Mouse (Mus musculus): ENCODE measurements around the gene Trim15. TPM values are rescaled to one million over a fixed set of nuclear protein-coding genes. Genes with fewer than 3 reads are reported as not detected.
A peak's percentile ranks its signal among the peaks of the same experiment; 100 is the strongest.

Gene Trim15
- polyA plus RNA-seq, 1 experiment = 59.4 TPM

- 22% methylated on average over 4 of the region's 4 CpGs for WGBS
- no peak for DNase-seq (ENCODE audit: low read depth, low spot score)
Measured at GRCm38 (mm10) chr17:36874636-36875035, 7.6 kb upstream of the Trim15 start.

- WGBS = 65% methylated on average over 25 of the region's 25 CpGs
- DNase-seq (ENCODE audit: low read depth, low spot score) = no peak
Measured at GRCm38 (mm10) chr17:36869955-36870810, 3.2 kb upstream of the Trim15 start.

- 77% methylated on average over 4 of the region's 4 CpGs for WGBS
- DNase-seq (ENCODE audit: low read depth, low spot score) = no peak
Measured at GRCm38 (mm10) chr17:36869284-36869954, 2.4 kb upstream of the Trim15 start, which contains the start of gene Trim10. Trim10 (plus strand) TSS chr17:36869574.

- no peak for DNase-seq (ENCODE audit: low read depth, low spot score)
- 90% methylated on average over 2 of the region's 2 CpGs for WGBS
Measured at GRCm38 (mm10) chr17:36868836-36869235, 1.8 kb upstream of the Trim15 start.

- no peak for DNase-seq (ENCODE audit: low read depth, low spot score)
- 16% methylated on average over 2 of the region's 2 CpGs for WGBS
Measured at GRCm38 (mm10) chr17:36861680-36862079, 5.3 kb downstream of the Trim15 start.

- DNase-seq (ENCODE audit: low read depth, low spot score) = no peak
Measured at GRCm38 (mm10) chr17:36858181-36858580, 8.8 kb downstream of the Trim15 start.

GRCm38 (mm10) chr17:36856236-36856635 is 10.8 kb downstream of the Trim15 start:
- DNase-seq (ENCODE audit: low read depth, low spot score) = no peak
- 88% methylated on average over 4 of the region's 4 CpGs for WGBS

More at GRCm38 (mm10) chr17:36858181-36858580, 8.8 kb downstream of the Trim15 start:
- 85% methylated on average over 3 of the region's 3 CpGs for WGBS

- DNase-seq (ENCODE audit: low read depth, low spot score) = no peak
- WGBS = 84% methylated on average over 3 of the region's 3 CpGs
Measured at GRCm38 (mm10) chr17:36855484-36855883, 11.5 kb downstream of the Trim15 start.

- WGBS = 78% methylated on average over 5 of the region's 5 CpGs
Measured at GRCm38 (mm10) chr17:36851627-36852026, 15.4 kb downstream of the Trim15 start.

GRCm38 (mm10) chr17:36851200-36851599 is 15.8 kb downstream of the Trim15 start:
- whole genome bisulfite sequencing = 42% methylated on average over 5 of the region's 5 CpGs
- DNase-seq (ENCODE audit: low read depth, low spot score) = no peak

More at GRCm38 (mm10) chr17:36851627-36852026, 15.4 kb downstream of the Trim15 start:
- DNase-seq (ENCODE audit: low read depth, low spot score) = no peak

- whole genome bisulfite sequencing = 47% methylated on average over 2 of the region's 2 CpGs
- DNase-seq (ENCODE audit: low read depth, low spot score) = no peak
Measured at GRCm38 (mm10) chr17:36849992-36850391, 17.0 kb downstream of the Trim15 start.

GRCm38 (mm10) chr17:36848911-36849310 is 18.1 kb downstream of the Trim15 start:
- WGBS = 55% methylated on average over 5 of the region's 5 CpGs
- DNase-seq (ENCODE audit: low read depth, low spot score) = no peak

GRCm38 (mm10) chr17:36844725-36845124 is 22.3 kb downstream of the Trim15 start:
- no peak for DNase-seq (ENCODE audit: low read depth, low spot score)
- WGBS = 46% methylated on average over 1 of the region's 1 CpGs

GRCm38 (mm10) chr17:36844286-36844719 is 22.7 kb downstream of the Trim15 start:
- DNase-seq (ENCODE audit: low read depth, low spot score) = no peak

GRCm38 (mm10) chr17:36843696-36844095 is 23.3 kb downstream of the Trim15 start:
- no peak for DNase-seq (ENCODE audit: low read depth, low spot score)
- 78% methylated on average over 7 of the region's 7 CpGs for WGBS

- no peak for DNase-seq (ENCODE audit: low read depth, low spot score)
Measured at GRCm38 (mm10) chr17:36840961-36841445, 26.0 kb downstream of the Trim15 start.

GRCm38 (mm10) chr17:36839931-36840330 is 27.1 kb downstream of the Trim15 start:
- 82% methylated on average over 3 of the region's 3 CpGs for WGBS
- no peak for DNase-seq (ENCODE audit: low read depth, low spot score)

GRCm38 (mm10) chr17:36839001-36839400 is 28.0 kb downstream of the Trim15 start:
- no peak for DNase-seq (ENCODE audit: low read depth, low spot score)
- WGBS = 82% methylated on average over 5 of the region's 5 CpGs

GRCm38 (mm10) chr17:36836874-36837647 is 29.9 kb downstream of the Trim15 start, which contains the start of gene Trim26:
Trim26 (plus strand) TSS chr17:36837134.
- DNase-seq (ENCODE audit: low read depth, low spot score) = peak; percentile 99
- WGBS = under 1% methylated on average over 58 of the region's 58 CpGs

- DNase-seq (ENCODE audit: low read depth, low spot score) = no peak
- WGBS = 13% methylated on average over 3 of the region's 3 CpGs
Measured at GRCm38 (mm10) chr17:36836427-36836812, 30.6 kb downstream of the Trim15 start.
